Mouse (Mus musculus) thymus, adult 2 months (tissue): ENCODE data around the gene Hmga2.

Experiments
- CTCF ChIP-seq: fragments of 200-500 bp; IDR thresholded peaks from 2 replicates; pipeline ENCODE4 v1.5.1; 2012; ENCODE audit warnings: mild to moderate bottlenecking, control low read depth, low read length, moderate library complexity, borderline replicate concordance; ENCODE audit not compliant: control insufficient read depth, poor library complexity, insufficient read depth; ENCODE audit errors: extremely low read depth
- POLR2A ChIP-seq: fragments of 200-500 bp; IDR thresholded peaks from 2 replicates; pipeline ENCODE4 v1.6.1; 2012; ENCODE audit warnings: mild to moderate bottlenecking, low read length, control low read depth, moderate library complexity; ENCODE audit not compliant: control insufficient read depth, poor library complexity, insufficient read depth; ENCODE audit errors: extremely low read depth

DNA sequence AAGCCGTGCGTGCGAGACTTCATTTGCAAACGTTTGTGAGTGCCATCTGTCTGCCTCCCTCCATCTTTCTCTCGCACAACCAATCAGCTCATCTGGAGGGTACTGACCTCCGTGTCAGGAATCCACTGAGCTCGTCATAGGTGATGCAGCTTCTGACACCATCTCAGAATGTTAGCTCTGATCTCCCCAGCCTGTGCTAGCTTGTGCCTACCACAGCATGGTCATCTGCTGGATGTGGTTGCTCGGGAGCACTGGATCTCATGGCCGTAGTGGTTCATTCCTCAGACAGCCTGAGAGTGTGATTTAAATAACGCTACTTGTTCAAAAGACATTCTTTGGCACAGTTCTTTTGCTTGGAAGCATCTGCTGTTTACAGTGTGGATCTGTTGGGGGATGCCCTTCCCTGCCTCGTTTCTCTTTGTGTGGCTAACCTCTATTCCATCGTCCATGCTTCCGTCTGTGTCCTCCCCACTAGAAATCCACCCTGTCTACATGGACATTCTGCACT, 121.7 kb downstream of the Hmga2 start:
- TF ChIP-seq POLR2A (no peak), CTCF (no peak)
